Comparison of ENCODE assay signal across 9 mouse cellular contexts in the genomic region with DNA sequence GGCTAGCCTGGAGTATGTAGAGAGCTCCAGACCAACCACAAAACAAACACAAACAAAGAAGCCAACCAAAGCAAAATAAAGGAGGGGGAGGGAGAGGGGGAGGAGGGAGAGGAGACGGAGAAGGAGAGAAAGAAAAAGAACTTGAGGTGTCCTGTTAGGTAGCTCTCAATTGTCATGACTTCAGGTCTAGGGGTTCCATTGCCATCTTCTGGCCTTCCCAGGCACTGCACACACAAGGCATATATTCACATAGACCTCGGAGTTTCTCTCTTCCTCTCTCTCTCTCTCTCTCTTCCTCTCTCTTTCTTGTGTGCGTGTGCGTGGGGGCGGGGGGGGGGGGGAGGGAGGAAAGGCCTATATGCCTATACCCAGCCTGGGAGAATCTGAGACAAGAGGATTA. TPM values are rescaled to one million over a fixed set of nuclear protein-coding genes. Genes with fewer than 3 reads are reported as not detected.
A peak's percentile ranks its signal among the peaks of the same experiment; 100 is the strongest.
DNase-seq lines count a peak whose midpoint lies in the region; ATAC-seq lines count a peak whose summit lies in the region.
"Had no signal": no experiment of that assay in that cellular context is flagged by ENCODE, and none has a peak within 500 bp of the region (broad histone marks: within the 10 kb centered on the region; RNA-seq: fewer than 3 reads in every experiment).

No protein-coding gene starts in this region.

- H3K9ac ChIP-seq in kidney, embryonic 14.5 days (ENCODE audit: low read depth, low read length) = no peak overlapping the region
- H3K9ac ChIP-seq: heart, embryonic 15.5 days had no signal

- no peaks in the 10 kb centered on the region for H3K36me3 ChIP-seq in kidney, embryonic 14.5 days (ENCODE audit: control insufficient read depth, insufficient read depth, low read length)
- H3K36me3 ChIP-seq: heart, embryonic 15.5 days had no signal

- H3K27me3 ChIP-seq in kidney, embryonic 14.5 days (ENCODE audit: control insufficient read depth, insufficient read depth, low read length) = no peaks in the 10 kb centered on the region
- H3K27me3 ChIP-seq: heart, embryonic 15.5 days had no signal

- WGBS in kidney, embryonic 14.5 days = 39% methylated on average over 2 of the region's 5 CpGs

- no peak for DNase-seq in kidney, postnatal 14 days
- DNase-seq in CD4-positive helper T cell, adult 2 months (ENCODE audit: low read depth, low spot score) = peak; percentile 49
- DNase-seq in T-cell, adult 2 months (ENCODE audit: low spot score) = peak; percentile 36
- DNase-seq in frontal cortex, postnatal 14 days (ENCODE audit: low spot score in 2 of 2) = no peak
- no peak for DNase-seq in left cerebral cortex, adult 8-10 months (ENCODE audit: low spot score in 2 of 2)

- H3K4me2 ChIP-seq in kidney, embryonic 14.5 days (replicated peaks; ENCODE audit: low read depth, low read length) = peak overlapping the region; percentile 84; the same call in 1 of the 2 replicates

- H3K4me1 ChIP-seq in kidney, embryonic 14.5 days (ENCODE audit: control insufficient read depth, insufficient read depth, low read length) = peaks cover 8% of the 10 kb centered on the region; the same call in 1 of the 2 replicates

- no peaks in the 10 kb centered on the region for H3K9me3 ChIP-seq in kidney, embryonic 14.5 days (ENCODE audit: control insufficient read depth, low read length)
- H3K9me3 ChIP-seq: heart, embryonic 15.5 days had no signal

- no peak overlapping the region for H3K4me3 ChIP-seq in kidney, embryonic 14.5 days (ENCODE audit: low read length)

- 0 out of 2 replicates have a peak overlapping the region, but pooled peaks have one; percentile 43 for H3K27ac ChIP-seq in kidney, embryonic 14.5 days (ENCODE audit: low read depth, low read length)

- no peak for ATAC-seq in kidney, embryonic 14.5 days (ENCODE audit: low FRiP score, low TSS enrichment)
- ATAC-seq in monocyte, adult 5-6 weeks (replicated peaks; ENCODE audit: insufficient number of reproducible peaks, low FRiP score, low TSS enrichment, poor library complexity, severe bottlenecking) = peak; percentile 62; the same call in 1 of the 2 replicates
- no peak for ATAC-seq in activated CD4-positive, CD25-positive, alpha-beta regulatory T cell, adult 4 months

RNA-seq across cellular contexts. Expression of gene Acyp1, which starts 1.3 kb away (rescaled TPM):
- polyA plus RNA-seq in kidney, embryonic 14.5 days (2014; fragmentation: Nextera tagmentation; extraction: Ambion mirVana) = 57.7 and 89.4 TPM in 2 replicates
- 29.6 to 30.7 TPM (median 30.7 TPM) in 3 replicates for total RNA-seq in monocyte, adult 5-6 weeks (2017)
- polyA plus RNA-seq in activated CD4-positive, CD25-positive, alpha-beta regulatory T cell, adult 4 months (2017; shearing (Covaris generic)) = 10 to 100 TPM; 47.4 to 52.5 TPM
- 10 to 100 TPM; 28.9 to 36.7 (median 30.1) TPM for total RNA-seq in left cerebral cortex, adult 8-10 months (2022)

RNA-seq across cellular contexts. Expression of gene Zc2hc1c, which starts 1.4 kb away (rescaled TPM):
- polyA plus RNA-seq in kidney, embryonic 14.5 days (2014; fragmentation: Nextera tagmentation; extraction: Ambion mirVana) = 2.0 and 3.2 TPM in 2 replicates
- 0.11 TPM in 1 of 3 replicates, not detected in the others for total RNA-seq in monocyte, adult 5-6 weeks (2017)
- under 1 TPM; 0.21 to 0.27 TPM for polyA plus RNA-seq in activated CD4-positive, CD25-positive, alpha-beta regulatory T cell, adult 4 months (2017; shearing (Covaris generic))
- 1 to 10 TPM; 2.6 to 3.3 (median 3.0) TPM for total RNA-seq in left cerebral cortex, adult 8-10 months (2022)

RNA-seq across cellular contexts. Expression of gene Mlh3, which starts 16.5 kb away (rescaled TPM):
- polyA plus RNA-seq in kidney, embryonic 14.5 days (2014; fragmentation: Nextera tagmentation; extraction: Ambion mirVana) = 6.2 and 10.8 TPM in 2 replicates
- total RNA-seq in monocyte, adult 5-6 weeks (2017) = 4.7 to 8.6 TPM (median 7.4 TPM) in 3 replicates
- polyA plus RNA-seq in activated CD4-positive, CD25-positive, alpha-beta regulatory T cell, adult 4 months (2017; shearing (Covaris generic)) = 10 to 100 TPM in 1 of 2 experiments, 1 to 10 TPM in 1; 10.0 to 10.4 TPM
- total RNA-seq in left cerebral cortex, adult 8-10 months (2022) = 10 to 100 TPM; 16.1 to 20.8 (median 17.1) TPM

RNA-seq across cellular contexts. Expression of gene Nek9, which starts 52.2 kb away (rescaled TPM):
- polyA plus RNA-seq in kidney, embryonic 14.5 days (2014; fragmentation: Nextera tagmentation; extraction: Ambion mirVana) = 13.1 and 19.1 TPM in 2 replicates
- 30.4 to 50.6 TPM (median 33.8 TPM) in 3 replicates for total RNA-seq in monocyte, adult 5-6 weeks (2017)
- polyA plus RNA-seq in activated CD4-positive, CD25-positive, alpha-beta regulatory T cell, adult 4 months (2017; shearing (Covaris generic)) = 10 to 100 TPM; 12.2 to 12.4 TPM
- total RNA-seq in left cerebral cortex, adult 8-10 months (2022) = 10 to 100 TPM; 37.2 to 40.5 (median 38.7) TPM

Comparison
In these comparisons a context has a peak if more than half of its experiments do, and no peak if none do; other contexts are left out.
1. DNase-seq: peak in CD4-positive helper T cell, adult 2 months (single experiment) and T-cell, adult 2 months (single experiment); none in kidney, postnatal 14 days (single experiment), frontal cortex, postnatal 14 days (0 of 2) and left cerebral cortex, adult 8-10 months (0 of 2).